Mouse (Mus musculus): ENCODE measurements at regions not wholly inside any gene's neighbourhood (a gene's known extent, or its start where the extent isn't known, plus 50 kb on each side); places are given as distances from the start of the nearest gene placed in this dataset.

GRCm38 (mm10) chr6:117544276-117545196, 296.4 kb upstream of the Zfp637 start:
- H3K27me3 ChIP-seq (replicated peaks; ENCODE audit: low read depth, poor library complexity, severe bottlenecking), result 0 out of 2 replicates have a peak, but pooled peaks cover 3% of the 10 kb centered on the region
- H3K27ac ChIP-seq (replicated peaks), result no peak overlapping the region
- no peak for DNase-seq (ENCODE audit: low spot score)
- WGBS, result 86% methylated on average over 11 of the region's 11 CpGs
- 0 out of 2 replicates have a peak, but pooled peaks cover 4% of the 10 kb centered on the region for H3K4me1 ChIP-seq
- no peak overlapping the region for H3K4me3 ChIP-seq
- no peaks in the 10 kb centered on the region for H3K36me3 ChIP-seq (replicated peaks)
- no peaks in the 10 kb centered on the region; the same call in 1 of the 2 replicates for H3K9me3 ChIP-seq

GRCm38 (mm10) chr6:117550930-117551329, 290.1 kb upstream of the Zfp637 start:
- Histone ChIP-seq H3K27me3 (replicated peaks; ENCODE audit: low read depth, poor library complexity, severe bottlenecking) (0 out of 2 replicates have a peak, but pooled peaks cover 4% of the 10 kb centered on the region), H3K27ac (replicated peaks) (0 out of 2 replicates have a peak overlapping the region, but pooled peaks have one; percentile 24), H3K4me1 (peaks cover 16% of the 10 kb centered on the region), H3K9me3 (no peaks in the 10 kb centered on the region), H3K36me3 (replicated peaks) (no peaks in the 10 kb centered on the region), H3K4me3 (no peak overlapping the region)
- DNase-seq (ENCODE audit: low spot score), result no peak
- 93% methylated on average over 7 of the region's 7 CpGs for WGBS

- no peaks in the 10 kb centered on the region for H3K36me3 ChIP-seq (replicated peaks)
- peak; percentile 38 for DNase-seq (ENCODE audit: low spot score)
- H3K27me3 ChIP-seq (replicated peaks; ENCODE audit: low read depth, poor library complexity, severe bottlenecking), result 0 out of 2 replicates have a peak, but pooled peaks cover 4% of the 10 kb centered on the region
- H3K4me1 ChIP-seq, result peaks cover 21% of the 10 kb centered on the region
- no peaks in the 10 kb centered on the region for H3K9me3 ChIP-seq
- no peak overlapping the region for H3K4me3 ChIP-seq
- 35% methylated on average over 6 of the region's 6 CpGs for WGBS
- H3K27ac ChIP-seq (replicated peaks), result peak overlapping the region; percentile 16; the same call in 1 of the 2 replicates
These were observed 288.8 kb upstream of the Zfp637 start for GRCm38 (mm10) chr6:117552006-117552667.

- no peak for DNase-seq (ENCODE audit: low spot score)
- H3K4me1 ChIP-seq, result peaks cover 3% of the 10 kb centered on the region
- H3K27ac ChIP-seq (replicated peaks), result 0 out of 2 replicates have a peak overlapping the region, but pooled peaks have one; percentile 24
- 95% methylated on average over 6 of the region's 6 CpGs for WGBS
- H3K36me3 ChIP-seq (replicated peaks), result no peaks in the 10 kb centered on the region
- no peak overlapping the region for H3K4me3 ChIP-seq
- H3K27me3 ChIP-seq (replicated peaks; ENCODE audit: low read depth, poor library complexity, severe bottlenecking), result no peaks in the 10 kb centered on the region
- no peaks in the 10 kb centered on the region for H3K9me3 ChIP-seq
These were observed 277.8 kb upstream of the Zfp637 start for GRCm38 (mm10) chr6:117563159-117563558.

GRCm38 (mm10) chr6:117563704-117564103, 277.3 kb upstream of the Zfp637 start:
- peaks cover 3% of the 10 kb centered on the region for H3K4me1 ChIP-seq
- 91% methylated on average over 1 of the region's 1 CpGs for WGBS
- H3K4me3 ChIP-seq, result no peak overlapping the region
- H3K9me3 ChIP-seq, result no peaks in the 10 kb centered on the region
- no peak overlapping the region for H3K27ac ChIP-seq (replicated peaks)
- no peak for DNase-seq (ENCODE audit: low spot score)
- no peaks in the 10 kb centered on the region for H3K36me3 ChIP-seq (replicated peaks)
- no peaks in the 10 kb centered on the region for H3K27me3 ChIP-seq (replicated peaks; ENCODE audit: low read depth, poor library complexity, severe bottlenecking)

- Histone ChIP-seq H3K4me3 (no peak overlapping the region), H3K9me3 (no peaks in the 10 kb centered on the region), H3K27ac (replicated peaks) (no peak overlapping the region), H3K36me3 (replicated peaks) (no peaks in the 10 kb centered on the region), H3K27me3 (replicated peaks; ENCODE audit: low read depth, poor library complexity, severe bottlenecking) (no peaks in the 10 kb centered on the region), H3K4me1 (peaks cover 25% of the 10 kb centered on the region)
- DNase-seq (ENCODE audit: low spot score), result no peak
- 71% methylated on average over 6 of the region's 6 CpGs for WGBS
These were observed 274.2 kb upstream of the Zfp637 start for GRCm38 (mm10) chr6:117566786-117567185.

GRCm38 (mm10) chr6:117567691-117568090, 273.3 kb upstream of the Zfp637 start:
- Histone ChIP-seq H3K9me3 (no peaks in the 10 kb centered on the region), H3K4me1 (peaks cover 33% of the 10 kb centered on the region), H3K36me3 (replicated peaks) (no peaks in the 10 kb centered on the region), H3K27ac (replicated peaks) (no peak overlapping the region), H3K4me3 (no peak overlapping the region), H3K27me3 (replicated peaks; ENCODE audit: low read depth, poor library complexity, severe bottlenecking) (no peaks in the 10 kb centered on the region)
- DNase-seq (ENCODE audit: low spot score), result no peak
- WGBS, result 85% methylated on average over 5 of the region's 5 CpGs

GRCm38 (mm10) chr6:117569576-117570326, 271.2 kb upstream of the Zfp637 start:
- no peaks in the 10 kb centered on the region for H3K9me3 ChIP-seq
- H3K36me3 ChIP-seq (replicated peaks), result no peaks in the 10 kb centered on the region
- H3K4me1 ChIP-seq, result peaks cover 40% of the 10 kb centered on the region
- H3K27ac ChIP-seq (replicated peaks), result peak overlapping the region; percentile 40; the same call in 1 of the 2 replicates
- no peak for DNase-seq (ENCODE audit: low spot score)
- H3K27me3 ChIP-seq (replicated peaks; ENCODE audit: low read depth, poor library complexity, severe bottlenecking), result no peaks in the 10 kb centered on the region; the same call in 1 of the 2 replicates
- 82% methylated on average over 11 of the region's 11 CpGs for WGBS
- no peak overlapping the region for H3K4me3 ChIP-seq

- WGBS, result 49% methylated on average over 7 of the region's 7 CpGs
- H3K36me3 ChIP-seq (replicated peaks), result no peaks in the 10 kb centered on the region
- peaks cover 43% of the 10 kb centered on the region for H3K4me1 ChIP-seq
- H3K4me3 ChIP-seq, result no peak overlapping the region
- no peaks in the 10 kb centered on the region; the same call in 1 of the 2 replicates for H3K27me3 ChIP-seq (replicated peaks; ENCODE audit: low read depth, poor library complexity, severe bottlenecking)
- no peaks in the 10 kb centered on the region for H3K9me3 ChIP-seq
- peak overlapping the region; percentile 57; the same call in 1 of the 2 replicates for H3K27ac ChIP-seq (replicated peaks)
- DNase-seq (ENCODE audit: low spot score), result no peak
These were observed 270.6 kb upstream of the Zfp637 start for GRCm38 (mm10) chr6:117570346-117570745.

- H3K27me3 ChIP-seq (replicated peaks; ENCODE audit: low read depth, poor library complexity, severe bottlenecking), result no peaks in the 10 kb centered on the region; the same call in 1 of the 2 replicates
- H3K9me3 ChIP-seq, result no peaks in the 10 kb centered on the region
- peaks cover 43% of the 10 kb centered on the region for H3K4me1 ChIP-seq
- 74% methylated on average over 4 of the region's 4 CpGs for WGBS
- DNase-seq (ENCODE audit: low spot score), result no peak
- no peak overlapping the region for H3K4me3 ChIP-seq
- H3K27ac ChIP-seq (replicated peaks), result peak overlapping the region; percentile 57
- no peaks in the 10 kb centered on the region for H3K36me3 ChIP-seq (replicated peaks)
These were observed 270.2 kb upstream of the Zfp637 start for GRCm38 (mm10) chr6:117570791-117571190.

GRCm38 (mm10) chr6:117572006-117572405, 269.0 kb upstream of the Zfp637 start:
- no peak for DNase-seq (ENCODE audit: low spot score)
- 90% methylated on average over 14 of the region's 14 CpGs for WGBS
- H3K4me3 ChIP-seq, result no peak overlapping the region

GRCm38 (mm10) chr6:117573371-117573770, 267.6 kb upstream of the Zfp637 start:
- H3K27ac ChIP-seq (replicated peaks), result no peak overlapping the region
- peaks cover 51% of the 10 kb centered on the region for H3K4me1 ChIP-seq
- no peaks in the 10 kb centered on the region for H3K9me3 ChIP-seq
- DNase-seq (ENCODE audit: low spot score), result no peak
- H3K4me3 ChIP-seq, result no peak overlapping the region
- WGBS, result 87% methylated on average over 8 of the region's 8 CpGs
- no peaks in the 10 kb centered on the region for H3K36me3 ChIP-seq (replicated peaks)
- no peaks in the 10 kb centered on the region; the same call in 1 of the 2 replicates for H3K27me3 ChIP-seq (replicated peaks; ENCODE audit: low read depth, poor library complexity, severe bottlenecking)

More at GRCm38 (mm10) chr6:117572006-117572405, 269.0 kb upstream of the Zfp637 start:
- no peaks in the 10 kb centered on the region; the same call in 1 of the 2 replicates for H3K27me3 ChIP-seq (replicated peaks; ENCODE audit: low read depth, poor library complexity, severe bottlenecking)
- H3K27ac ChIP-seq (replicated peaks), result peak overlapping the region; percentile 48
- no peaks in the 10 kb centered on the region for H3K9me3 ChIP-seq
- H3K4me1 ChIP-seq, result peaks cover 51% of the 10 kb centered on the region
- H3K36me3 ChIP-seq (replicated peaks), result no peaks in the 10 kb centered on the region

All from embryonic facial prominence, embryonic 10.5 days (tissue).